Mouse (Mus musculus) liver, embryonic 14.5 days (tissue): ENCODE results near the gene Rpain.

ENCODE experiments used
- CTCF ChIP-seq: IDR thresholded peaks from 2 replicates; pipeline ENCODE4 v1.5.1; 2016; ENCODE audit warnings: antibody characterized with exemption, low read depth, control low read depth
- EP300 ChIP-seq: IDR thresholded peaks from 2 replicates; pipeline ENCODE4 v1.6.1; 2016; ENCODE audit warnings: antibody characterized with exemption, low read depth

- TF ChIP-seq CTCF = peak; percentile 63
- TF ChIP-seq EP300 = no peak
Observed at GRCm38 (mm10) chr11:70973947-70974346, 3.9 kb downstream of the Rpain start.
